Mouse (Mus musculus) gastrocnemius, postnatal 4 days (tissue): ENCODE results near the gene Fam187b. TPM values are rescaled to one million over a fixed set of nuclear protein-coding genes. Genes with fewer than 3 reads are reported as not detected.

Source experiments
- DNase-seq, 2 experiments: peaks; one replicate each; pipeline ENCODE4 v3.0.0; 2021 to 2022; ENCODE audit warnings: low spot score in 2 of 2, mixed read lengths in 2 of 2
- total RNA-seq, 2 experiments: library from RNA; stranded (reverse); gene quantifications; 2 replicates each; pipeline ENCODE4 v1.2.3; 2021

Gene Fam187b
- total RNA-seq, 2 experiments from 2014 or later = 0.20 TPM; not detected in 1

DNA sequence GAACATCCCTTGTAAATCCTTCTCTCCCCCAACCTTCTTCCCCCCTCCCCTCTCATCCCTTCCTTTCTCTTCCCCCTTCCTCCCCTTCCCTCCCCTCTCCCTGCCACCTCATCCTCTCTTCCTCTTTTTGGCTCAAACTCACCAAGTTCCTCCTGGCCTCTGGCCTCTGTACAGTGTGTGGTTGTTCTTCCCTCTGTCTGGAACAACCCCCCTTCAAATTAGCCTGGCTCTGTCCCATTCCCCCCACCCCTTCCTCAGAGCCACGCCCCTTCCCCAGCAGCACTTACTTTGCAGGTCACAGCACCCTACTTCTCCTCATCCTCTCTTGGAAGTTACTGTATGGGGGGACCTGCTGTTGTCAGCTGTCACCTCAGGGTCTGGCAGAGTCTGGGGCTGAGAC, 34.6 kb downstream of the Fam187b start:
- no peak for DNase-seq

DNA sequence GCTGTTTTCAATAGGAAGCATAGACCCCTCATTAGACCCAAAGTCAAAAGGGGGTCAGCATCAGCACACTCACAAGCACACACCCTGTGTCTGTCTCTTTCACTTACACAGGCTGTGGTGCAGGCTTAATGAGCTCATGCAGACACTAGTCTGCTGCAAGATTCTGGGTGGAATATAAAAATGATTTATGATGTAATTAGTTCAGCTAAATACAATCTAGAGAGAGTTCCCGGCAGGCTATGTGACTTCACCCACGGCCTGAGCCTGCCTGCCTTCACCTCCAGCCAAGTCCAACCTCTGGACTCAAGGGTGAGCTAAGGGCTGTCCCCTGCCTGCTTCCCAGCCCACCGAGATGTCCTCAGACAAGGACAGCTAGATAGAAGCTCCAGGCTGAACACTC, 35.3 kb downstream of the Fam187b start:
- no peak for DNase-seq

DNA sequence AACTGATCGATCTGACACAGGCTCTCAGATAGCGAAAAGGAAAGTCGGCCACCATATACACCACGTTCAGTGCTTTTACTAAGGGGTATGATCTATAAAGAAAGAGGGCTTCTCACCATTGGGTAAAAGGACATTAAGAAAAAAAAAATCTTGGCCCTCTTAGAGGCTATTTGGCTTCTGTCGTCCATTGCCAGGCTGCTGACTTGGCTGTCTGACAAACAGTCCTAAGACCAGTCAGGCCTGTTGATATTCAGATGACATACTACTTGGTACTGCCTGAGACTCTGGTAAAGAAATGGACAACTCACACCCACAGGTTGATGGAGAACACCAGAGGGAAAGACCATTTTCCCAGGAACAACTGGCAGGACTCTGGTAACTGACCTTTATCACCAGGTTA, 39.4 kb downstream of the Fam187b start:
- no peak for DNase-seq

DNA sequence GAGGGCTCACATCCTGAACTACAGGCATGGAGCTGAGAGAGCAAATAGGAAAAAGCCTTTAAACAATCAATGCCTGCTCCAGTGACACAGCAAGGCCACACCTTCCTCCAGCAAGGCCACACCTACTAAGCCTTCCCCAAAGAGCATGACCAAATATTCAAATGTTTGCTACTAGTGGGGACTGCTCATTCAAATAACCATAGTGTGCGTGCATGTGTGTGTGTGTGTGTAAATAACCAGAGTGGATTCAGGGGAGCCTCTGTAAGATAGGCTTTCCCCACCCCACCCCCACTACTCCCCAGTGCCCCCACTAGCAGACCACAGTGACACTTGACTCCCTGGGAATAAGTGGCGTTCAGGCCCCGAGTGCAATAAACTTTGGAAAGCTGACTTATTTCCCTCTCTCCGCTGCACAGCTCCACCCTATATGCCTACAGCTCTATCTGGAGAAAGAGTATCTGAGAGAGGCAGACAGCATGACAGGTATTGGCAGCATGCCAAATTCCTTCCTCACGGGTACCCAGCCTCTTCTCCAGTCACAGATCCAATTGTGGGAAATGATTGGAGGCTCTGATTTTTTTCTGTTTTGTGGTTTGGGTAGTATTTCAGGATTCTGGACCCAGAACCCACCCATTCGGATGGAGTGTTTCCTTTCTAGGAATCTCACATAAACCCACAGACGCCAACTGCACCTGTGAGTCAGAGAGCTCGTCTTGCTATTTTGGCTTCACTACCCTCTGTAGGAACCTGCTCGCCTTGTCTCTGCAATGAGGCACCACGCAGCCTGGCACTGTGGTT, 43.7 kb downstream of the Fam187b start:
- no peak for DNase-seq

DNA sequence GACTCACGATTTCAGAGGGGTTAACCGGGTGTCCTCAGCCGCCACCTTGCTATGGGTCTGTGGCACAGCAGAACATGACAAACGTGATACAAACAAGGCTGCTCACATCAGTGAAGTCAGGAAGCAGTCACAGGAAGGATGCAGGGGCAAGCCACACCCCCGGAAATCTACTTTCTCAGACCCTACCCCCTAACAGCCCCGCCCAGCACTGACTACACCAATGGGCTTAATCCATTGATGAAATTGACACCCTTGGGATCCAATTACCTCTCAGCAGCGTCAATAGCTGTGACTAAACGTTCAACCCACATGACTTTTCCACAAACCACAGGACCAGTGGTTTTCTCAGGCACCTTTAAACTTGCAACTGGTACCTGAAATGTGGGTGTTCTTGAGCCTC, 55.0 kb downstream of the Fam187b start:
- no peak for DNase-seq

DNA sequence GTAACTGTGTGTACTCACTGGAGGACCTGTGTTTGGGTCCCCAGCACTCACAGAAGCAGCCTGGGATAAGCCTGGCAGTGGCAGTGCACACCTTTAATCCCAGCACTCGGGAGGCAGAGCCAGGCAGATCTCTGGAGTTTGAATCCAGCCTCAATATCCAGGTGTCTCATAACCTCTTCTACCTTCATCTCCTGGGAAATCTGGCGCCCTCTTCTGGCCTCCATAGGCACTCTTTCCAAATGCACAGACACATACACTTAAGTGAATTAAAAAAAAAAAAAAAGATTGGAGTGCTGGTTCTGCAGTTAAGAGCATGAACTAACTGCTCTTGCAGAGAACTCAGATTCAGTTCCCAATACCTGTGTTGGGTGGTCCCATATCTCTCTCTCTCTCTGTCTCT, 57.1 kb downstream of the Fam187b start:
- no peak for DNase-seq

DNA sequence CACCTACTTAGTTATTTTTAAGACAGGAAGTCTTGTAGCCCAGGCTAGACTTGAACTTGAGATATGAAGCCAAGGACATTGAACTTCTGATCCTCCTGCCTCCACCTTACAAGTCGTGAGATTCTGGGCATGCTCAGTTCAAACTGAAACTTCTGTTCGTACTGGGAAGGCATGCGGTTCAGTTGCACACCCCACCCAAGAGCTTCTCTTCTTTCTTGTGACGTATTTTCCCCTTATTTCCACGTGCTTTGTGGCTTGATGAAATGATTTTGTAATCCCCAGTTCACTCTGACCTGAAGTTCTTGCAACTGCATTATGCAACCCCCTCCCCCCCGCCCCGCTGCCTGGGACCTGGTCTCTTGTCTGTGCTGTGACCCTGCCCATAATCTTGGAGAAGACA, 58.1 kb downstream of the Fam187b start:
- no peak for DNase-seq

DNA sequence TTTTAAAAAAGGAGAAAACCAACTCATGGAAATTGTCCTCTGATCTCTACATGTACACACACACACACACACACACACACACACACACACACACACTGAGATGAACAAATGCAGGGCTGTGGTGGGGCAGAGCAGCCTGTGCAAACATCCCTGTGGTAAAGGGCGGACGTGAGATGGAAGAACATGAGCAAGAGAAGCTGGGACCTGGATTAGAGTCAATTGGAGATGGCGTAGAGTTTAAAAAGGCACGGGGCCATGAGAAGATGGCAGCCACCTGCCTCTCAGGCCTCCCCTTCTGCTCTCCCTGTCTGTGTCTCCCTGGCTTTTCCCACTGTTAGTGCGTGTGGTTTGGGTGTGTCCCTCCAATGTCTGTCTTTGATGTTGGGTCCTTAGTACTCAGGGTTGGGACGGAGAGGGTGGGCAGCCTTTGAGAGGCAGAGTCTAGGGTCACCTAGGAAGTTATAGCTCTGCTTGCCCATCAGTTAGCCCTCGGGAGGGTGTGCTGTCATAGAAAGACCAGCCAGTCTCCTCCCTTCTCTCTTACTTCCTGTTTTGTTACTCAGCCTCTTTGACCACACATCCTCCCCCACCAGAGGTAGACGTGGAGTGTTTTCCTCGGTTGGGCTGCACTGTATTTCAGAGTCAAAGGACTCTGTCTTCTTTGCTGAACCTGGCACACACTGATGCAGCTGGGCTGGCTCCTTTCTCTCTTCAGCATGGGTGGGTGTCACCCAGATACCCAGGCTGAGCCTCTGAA, 60.0 kb downstream of the Fam187b start:
- DNase-seq = no peak

DNA sequence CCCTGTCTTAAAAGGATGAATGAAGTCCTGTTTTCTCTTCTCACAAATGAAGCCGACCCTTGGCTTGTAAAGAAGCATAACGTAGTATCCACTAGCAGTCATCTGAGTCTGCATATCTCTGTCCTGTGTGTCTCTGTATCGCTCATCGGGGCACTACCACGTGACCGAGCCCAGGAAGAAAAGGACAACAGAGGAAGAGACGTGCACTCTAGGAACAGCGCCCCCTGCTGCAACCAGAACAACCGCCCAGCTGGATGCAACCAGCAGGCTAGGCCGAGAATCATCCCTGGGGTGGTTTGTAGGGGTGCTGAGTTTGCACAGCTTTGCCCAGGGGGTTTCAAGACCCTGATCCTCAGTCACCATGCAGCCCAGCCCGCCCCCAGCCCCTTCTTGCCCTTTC, 61.2 kb downstream of the Fam187b start:
- no peak for DNase-seq

DNA sequence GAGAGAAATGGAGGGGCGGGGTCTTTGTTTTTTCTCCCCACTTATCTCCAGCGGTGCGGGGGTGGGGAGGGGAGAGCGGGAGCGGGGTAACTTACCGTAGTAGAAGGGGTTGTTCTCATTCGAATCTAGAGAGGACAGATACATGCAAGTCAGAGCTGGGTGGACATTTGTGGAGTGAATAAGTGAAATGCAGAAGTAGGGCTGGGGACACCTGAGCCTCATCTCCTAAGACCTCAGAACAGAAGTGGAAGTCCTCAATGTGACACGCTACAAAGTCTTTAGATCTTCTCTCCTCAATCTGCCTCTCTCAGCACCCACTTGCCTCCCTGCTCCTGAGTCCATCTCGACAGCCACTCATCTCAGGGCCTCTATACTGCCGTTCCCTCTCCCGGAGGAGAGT, 61.7 kb downstream of the Fam187b start:
- no peak for DNase-seq

DNA sequence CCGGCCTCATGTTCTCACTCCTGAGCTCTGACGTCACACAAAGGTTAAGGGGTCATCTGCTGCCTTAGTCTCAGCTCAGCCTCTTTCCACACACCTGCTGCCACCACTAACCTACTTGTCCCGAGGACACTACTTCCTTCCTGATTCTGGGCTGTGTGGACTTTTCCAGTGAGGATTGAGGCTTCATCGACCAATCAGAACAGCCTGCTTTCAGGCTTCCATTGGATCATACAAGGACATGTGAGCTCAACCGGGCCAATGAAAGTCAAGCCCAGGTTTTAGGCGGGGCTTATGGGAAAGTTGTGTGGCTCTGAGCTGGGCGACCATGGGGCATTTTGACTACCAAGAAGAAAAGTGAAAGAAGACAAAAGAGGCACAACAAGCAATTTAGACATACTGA, 63.3 kb downstream of the Fam187b start:
- DNase-seq = no peak

DNA sequence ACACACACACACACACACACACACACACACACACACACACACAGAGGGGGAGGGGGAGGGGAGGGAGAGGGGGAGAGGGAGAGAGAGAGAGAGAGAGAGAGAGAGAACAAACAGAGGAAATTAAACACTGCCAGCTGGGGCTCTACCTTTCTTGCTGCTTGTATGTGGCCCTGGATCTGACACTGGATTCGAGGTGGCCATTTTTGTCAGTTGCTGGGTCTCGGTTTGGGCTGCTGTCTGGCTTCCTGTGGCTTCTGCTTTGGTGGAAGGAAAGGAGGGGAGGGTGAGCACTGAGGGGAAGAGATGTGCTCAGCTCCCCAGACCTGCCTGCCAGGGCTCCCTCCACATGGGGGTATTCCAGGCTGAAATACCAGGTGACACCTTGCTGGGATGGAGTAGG, 64.1 kb downstream of the Fam187b start:
- no peak for DNase-seq

DNA sequence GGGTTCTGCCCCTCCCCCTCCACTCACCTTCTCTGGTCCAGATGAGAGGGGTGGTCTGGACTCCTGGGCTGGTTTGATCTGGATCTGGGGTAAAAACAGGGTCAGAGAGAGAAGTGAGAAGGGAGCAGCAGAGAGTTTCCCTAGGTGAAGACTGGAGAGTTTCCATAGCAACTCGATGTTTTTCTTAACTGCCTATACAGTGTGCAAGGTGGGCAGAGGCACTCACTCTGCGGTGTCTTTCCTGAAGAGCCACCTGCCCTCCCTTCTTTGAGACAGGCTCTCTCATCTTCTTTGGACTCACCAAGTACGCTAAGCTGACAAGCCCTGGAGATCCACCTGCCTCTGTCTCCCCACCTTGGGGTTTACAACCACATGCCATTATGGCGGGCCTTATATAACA, 65.4 kb downstream of the Fam187b start:
- DNase-seq = no peak

Other genes starting within 250 kb of the Fam187b start
- 100 to 1,000 TPM; 144 to 145 TPM for gene Tmem147, start 244.2 kb upstream of the Fam187b start, total RNA-seq
- gene Gapdhs, start 230.1 kb upstream of the Fam187b start, total RNA-seq = not detected
- 1 to 10 TPM; 4.1 to 4.6 TPM for gene Sbsn, start 222.3 kb upstream of the Fam187b start, total RNA-seq
- gene Dmkn, start 210.0 kb upstream of the Fam187b start, total RNA-seq = 1 to 10 TPM in 1 of 2 experiments, under 1 TPM in 1; 0.86 to 1.2 TPM
- 10 to 100 TPM; 13.2 to 13.9 TPM for gene Krtdap, start 185.9 kb upstream of the Fam187b start, total RNA-seq
- 1 to 10 TPM; 1.8 to 2.5 TPM for gene Ffar2, start 150.0 kb upstream of the Fam187b start, total RNA-seq
- not detected for gene Ffar3, start 117.6 kb upstream of the Fam187b start, total RNA-seq
- gene Ffar1, start 112.2 kb upstream of the Fam187b start, total RNA-seq = not detected
- gene Cd22, start 93.4 kb upstream of the Fam187b start, total RNA-seq = under 1 TPM; 0.54 to 0.81 TPM
- 10 to 100 TPM; 11.8 to 12.3 TPM for gene Mag, start 58.9 kb upstream of the Fam187b start, total RNA-seq
- gene Hamp2, start 49.1 kb upstream of the Fam187b start, total RNA-seq = not detected
- under 1 TPM in 1 of 2 experiments, not detected in 1; 0.78 TPM for gene Hamp, start 29.8 kb upstream of the Fam187b start, total RNA-seq
- 10 to 100 TPM; 79.3 to 80.5 TPM for gene Usf2, start 17.0 kb upstream of the Fam187b start, total RNA-seq
- under 1 TPM; 0.74 to 0.75 TPM for gene Lsr, start 326 bp upstream of the Fam187b start, total RNA-seq
- gene Fxyd5, start 68.7 kb downstream of the Fam187b start, total RNA-seq = 10 to 100 TPM; 21.2 to 23.0 TPM
- 1 to 10 TPM; 2.3 to 3.8 TPM for gene Fxyd7, start 77.7 kb downstream of the Fam187b start, total RNA-seq
- 100 to 1,000 TPM; 587 to 732 TPM for gene Fxyd1, start 83.4 kb downstream of the Fam187b start, total RNA-seq
- gene Lgi4, start 85.6 kb downstream of the Fam187b start, total RNA-seq = 1 to 10 TPM; 7.9 to 9.6 TPM
- gene Fxyd3, start 102.9 kb downstream of the Fam187b start, total RNA-seq = 1 to 10 TPM; 2.7 to 4.9 TPM
- 1 to 10 TPM; 3.9 to 4.2 TPM for gene Hpn, start 141.5 kb downstream of the Fam187b start, total RNA-seq
- 10 to 100 TPM; 90.6 to 98.1 TPM for gene Scn1b, start 153.2 kb downstream of the Fam187b start, total RNA-seq
- 10 to 100 TPM; 42.8 to 45.8 TPM for gene Gramd1a, start 182.1 kb downstream of the Fam187b start, total RNA-seq